Mouse (Mus musculus): ENCODE measurements around the gene P2rx3. TPM values are rescaled to one million over a fixed set of nuclear protein-coding genes. Genes with fewer than 3 reads are reported as not detected.

P2rx3 gene
- polyA plus RNA-seq, 1 experiment: 0.54 TPM

GRCm38 (mm10) chr2:84958588-84959264 is 78.5 kb downstream of the P2rx3 start:
- peaks cover 18% of the 10 kb centered on the region; the same call in 1 of the 2 replicates for H3K36me3 ChIP-seq (ENCODE audit: control insufficient read depth, insufficient read depth, low read length)
- TF ChIP-seq CTCF (IDR thresholded peaks at IDR 0.05; ENCODE audit: borderline replicate concordance, control insufficient read depth, extremely low read depth, insufficient read depth, low read length, poor library complexity) (no peak), POLR2A (IDR thresholded peaks at IDR 0.05; ENCODE audit: control insufficient read depth, extremely low read depth, insufficient read depth, low read length, poor library complexity) (no peak)
- no peak for DNase-seq
- H3K27me3 ChIP-seq (ENCODE audit: control insufficient read depth, insufficient read depth, low read length): no peaks in the 10 kb centered on the region
- H3K4me3 ChIP-seq (ENCODE audit: control insufficient read depth, insufficient read depth, low read length): no peak overlapping the region
- 78% methylated on average over 11 of the region's 11 CpGs for WGBS
- no peak overlapping the region for H3K27ac ChIP-seq (ENCODE audit: control insufficient read depth, insufficient read depth, low read length)
- H3K4me1 ChIP-seq (replicated peaks; ENCODE audit: control insufficient read depth, insufficient read depth, low read length): peaks cover 7% of the 10 kb centered on the region

GRCm38 (mm10) chr2:84956274-84956673 is 81.0 kb downstream of the P2rx3 start:
- WGBS: 48% methylated on average over 5 of the region's 5 CpGs

GRCm38 (mm10) chr2:84955435-84955834 is 81.8 kb downstream of the P2rx3 start:
- WGBS: 92% methylated on average over 9 of the region's 9 CpGs
- H3K36me3 ChIP-seq (ENCODE audit: control insufficient read depth, insufficient read depth, low read length): peaks cover 32% of the 10 kb centered on the region

More at GRCm38 (mm10) chr2:84956274-84956673, 81.0 kb downstream of the P2rx3 start:
- Histone ChIP-seq H3K27ac (ENCODE audit: control insufficient read depth, insufficient read depth, low read length) (no peak overlapping the region), H3K36me3 (ENCODE audit: control insufficient read depth, insufficient read depth, low read length) (peaks cover 27% of the 10 kb centered on the region), H3K4me3 (ENCODE audit: control insufficient read depth, insufficient read depth, low read length) (no peak overlapping the region), H3K4me1 (replicated peaks; ENCODE audit: control insufficient read depth, insufficient read depth, low read length) (no peaks in the 10 kb centered on the region), H3K27me3 (ENCODE audit: control insufficient read depth, insufficient read depth, low read length) (no peaks in the 10 kb centered on the region)
- TF ChIP-seq CTCF (IDR thresholded peaks at IDR 0.05; ENCODE audit: borderline replicate concordance, control insufficient read depth, extremely low read depth, insufficient read depth, low read length, poor library complexity) (peak; percentile 93), POLR2A (IDR thresholded peaks at IDR 0.05; ENCODE audit: control insufficient read depth, extremely low read depth, insufficient read depth, low read length, poor library complexity) (no peak)
- DNase-seq: peak; percentile 61

GRCm38 (mm10) chr2:84952693-84953092 is 84.6 kb downstream of the P2rx3 start:
- DNase-seq: no peak
- 91% methylated on average over 4 of the region's 4 CpGs for WGBS
- no peak for TF ChIP-seq CTCF (IDR thresholded peaks at IDR 0.05; ENCODE audit: borderline replicate concordance, control insufficient read depth, extremely low read depth, insufficient read depth, low read length, poor library complexity)
- no peak for TF ChIP-seq POLR2A (IDR thresholded peaks at IDR 0.05; ENCODE audit: control insufficient read depth, extremely low read depth, insufficient read depth, low read length, poor library complexity)
- Histone ChIP-seq H3K4me1 (replicated peaks; ENCODE audit: control insufficient read depth, insufficient read depth, low read length) (no peaks in the 10 kb centered on the region), H3K4me3 (ENCODE audit: control insufficient read depth, insufficient read depth, low read length) (no peak overlapping the region), H3K36me3 (ENCODE audit: control insufficient read depth, insufficient read depth, low read length) (peaks cover 48% of the 10 kb centered on the region), H3K27ac (ENCODE audit: control insufficient read depth, insufficient read depth, low read length) (no peak overlapping the region), H3K27me3 (ENCODE audit: control insufficient read depth, insufficient read depth, low read length) (no peaks in the 10 kb centered on the region)

More at GRCm38 (mm10) chr2:84955435-84955834, 81.8 kb downstream of the P2rx3 start:
- H3K4me3 ChIP-seq (ENCODE audit: control insufficient read depth, insufficient read depth, low read length): no peak overlapping the region
- no peaks in the 10 kb centered on the region for H3K4me1 ChIP-seq (replicated peaks; ENCODE audit: control insufficient read depth, insufficient read depth, low read length)
- H3K27ac ChIP-seq (ENCODE audit: control insufficient read depth, insufficient read depth, low read length): no peak overlapping the region
- DNase-seq: no peak
- no peak for TF ChIP-seq POLR2A (IDR thresholded peaks at IDR 0.05; ENCODE audit: control insufficient read depth, extremely low read depth, insufficient read depth, low read length, poor library complexity)
- TF ChIP-seq CTCF (IDR thresholded peaks at IDR 0.05; ENCODE audit: borderline replicate concordance, control insufficient read depth, extremely low read depth, insufficient read depth, low read length, poor library complexity): no peak
- H3K27me3 ChIP-seq (ENCODE audit: control insufficient read depth, insufficient read depth, low read length): no peaks in the 10 kb centered on the region

GRCm38 (mm10) chr2:84952251-84952650 is 85.0 kb downstream of the P2rx3 start:
- no peak for DNase-seq
- Histone ChIP-seq H3K36me3 (ENCODE audit: control insufficient read depth, insufficient read depth, low read length) (peaks cover 51% of the 10 kb centered on the region), H3K27me3 (ENCODE audit: control insufficient read depth, insufficient read depth, low read length) (no peaks in the 10 kb centered on the region), H3K4me3 (ENCODE audit: control insufficient read depth, insufficient read depth, low read length) (no peak overlapping the region), H3K27ac (ENCODE audit: control insufficient read depth, insufficient read depth, low read length) (no peak overlapping the region), H3K4me1 (replicated peaks; ENCODE audit: control insufficient read depth, insufficient read depth, low read length) (no peaks in the 10 kb centered on the region)
- 96% methylated on average over 1 of the region's 1 CpGs for WGBS
- no peak for TF ChIP-seq POLR2A (IDR thresholded peaks at IDR 0.05; ENCODE audit: control insufficient read depth, extremely low read depth, insufficient read depth, low read length, poor library complexity)

- Histone ChIP-seq H3K4me3 (ENCODE audit: control insufficient read depth, insufficient read depth, low read length) (no peak overlapping the region), H3K27ac (ENCODE audit: control insufficient read depth, insufficient read depth, low read length) (no peak overlapping the region), H3K4me1 (replicated peaks; ENCODE audit: control insufficient read depth, insufficient read depth, low read length) (no peaks in the 10 kb centered on the region), H3K27me3 (ENCODE audit: control insufficient read depth, insufficient read depth, low read length) (no peaks in the 10 kb centered on the region), H3K36me3 (ENCODE audit: control insufficient read depth, insufficient read depth, low read length) (peaks cover 52% of the 10 kb centered on the region)
- no peak for DNase-seq
- TF ChIP-seq POLR2A (IDR thresholded peaks at IDR 0.05; ENCODE audit: control insufficient read depth, extremely low read depth, insufficient read depth, low read length, poor library complexity): no peak
- TF ChIP-seq CTCF (IDR thresholded peaks at IDR 0.05; ENCODE audit: borderline replicate concordance, control insufficient read depth, extremely low read depth, insufficient read depth, low read length, poor library complexity): no peak
- 96% methylated on average over 8 of the region's 8 CpGs for WGBS
These were observed 86.2 kb downstream of the P2rx3 start for GRCm38 (mm10) chr2:84951027-84951426.

- peaks cover 46% of the 10 kb centered on the region for H3K36me3 ChIP-seq (ENCODE audit: control insufficient read depth, insufficient read depth, low read length)
- H3K4me3 ChIP-seq (ENCODE audit: control insufficient read depth, insufficient read depth, low read length): no peak overlapping the region
These were observed 88.5 kb downstream of the P2rx3 start for GRCm38 (mm10) chr2:84948721-84949120.

More at GRCm38 (mm10) chr2:84948721-84949120, 88.5 kb downstream of the P2rx3 start:
- H3K27me3 ChIP-seq (ENCODE audit: control insufficient read depth, insufficient read depth, low read length): no peaks in the 10 kb centered on the region
- no peak for DNase-seq
- H3K27ac ChIP-seq (ENCODE audit: control insufficient read depth, insufficient read depth, low read length): no peak overlapping the region
- no peaks in the 10 kb centered on the region for H3K4me1 ChIP-seq (replicated peaks; ENCODE audit: control insufficient read depth, insufficient read depth, low read length)
- TF ChIP-seq POLR2A (IDR thresholded peaks at IDR 0.05; ENCODE audit: control insufficient read depth, extremely low read depth, insufficient read depth, low read length, poor library complexity): no peak
- TF ChIP-seq CTCF (IDR thresholded peaks at IDR 0.05; ENCODE audit: borderline replicate concordance, control insufficient read depth, extremely low read depth, insufficient read depth, low read length, poor library complexity): no peak
- 91% methylated on average over 2 of the region's 2 CpGs for WGBS

All from thymus, adult 2 months (tissue).